In the genomic region with DNA sequence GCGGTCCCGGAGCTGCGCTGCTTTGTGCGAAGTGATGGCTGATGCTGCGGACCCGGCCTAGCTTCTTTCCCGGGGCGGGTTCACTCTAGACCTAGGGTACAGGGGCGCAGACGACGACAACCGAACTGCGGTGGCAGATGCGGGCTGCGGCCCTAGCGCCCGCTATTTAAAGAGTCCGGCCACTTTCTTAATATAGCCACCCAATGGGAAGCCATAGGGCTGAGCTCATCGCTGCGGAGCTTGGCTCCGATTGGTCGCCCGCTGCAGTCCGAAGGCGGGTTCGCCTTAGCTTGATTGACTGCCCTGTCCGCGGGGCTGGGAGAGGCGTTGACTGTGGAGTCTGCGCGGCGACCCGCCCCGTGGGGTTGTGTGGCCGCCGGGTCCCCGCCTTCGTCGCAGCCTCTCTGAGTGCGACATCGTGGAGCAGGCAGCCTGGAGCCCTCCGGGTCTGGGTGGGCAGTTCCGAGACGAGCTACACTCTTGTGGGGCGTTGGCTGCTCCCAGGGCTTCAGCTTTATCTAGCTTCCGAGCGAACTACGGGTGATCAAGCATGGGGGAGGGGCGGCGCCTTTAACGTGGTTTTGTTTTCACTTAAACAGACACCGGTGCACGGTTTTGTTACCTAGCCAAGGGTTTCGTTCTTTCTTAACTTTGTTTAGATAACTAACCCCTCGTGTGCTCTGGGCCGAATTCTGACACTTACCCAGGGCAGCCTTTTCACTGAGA, we compare ENCODE assay signal across 7 mouse cellular contexts. TPM values are rescaled to one million over a fixed set of nuclear protein-coding genes. Genes with fewer than 3 reads are reported as not detected.
A peak's percentile ranks its signal among the peaks of the same experiment; 100 is the strongest.
DNase-seq lines count a peak whose midpoint lies in the region; ATAC-seq lines count a peak whose summit lies in the region.

Gene Rhob, minus strand, starts transcription at position 139 of the 726 bp plus-strand sequence.

- H3K4me3 ChIP-seq in embryonic facial prominence, embryonic 11.5 days (ENCODE audit: low read depth, low read length) = peak within 1 kb of the TSS; percentile 84
- peak within 1 kb of the TSS; percentile 78 for H3K4me3 ChIP-seq in limb, embryonic 11.5 days (ENCODE audit: low read depth, low read length)
- peak within 1 kb of the TSS; percentile 91 for H3K4me3 ChIP-seq in midbrain, embryonic 14.5 days (replicated peaks; ENCODE audit: low read depth, low read length)

- peak; percentile 98 for DNase-seq in adrenal gland, postnatal 14 days
- DNase-seq in embryonic facial prominence, embryonic 11.5 days (ENCODE audit: low spot score) = peak; percentile 97
- DNase-seq in heart, adult 11 months = peak; percentile 100
- peak; percentile 96 for DNase-seq in kidney, adult 18-20 months
- DNase-seq in limb, embryonic 11.5 days (ENCODE audit: low spot score) = peak; percentile 94
- DNase-seq in midbrain, embryonic 14.5 days = peak; percentile 98
- peak; percentile 86 to 89 for DNase-seq in spleen, adult 18-20 months

- H3K36me3 ChIP-seq in embryonic facial prominence, embryonic 11.5 days (replicated peaks; ENCODE audit: control insufficient read depth, insufficient read depth, low read depth, low read length) = no peaks in the 10 kb centered on the region
- no peaks in the 10 kb centered on the region for H3K36me3 ChIP-seq in limb, embryonic 11.5 days (ENCODE audit: control insufficient read depth, insufficient read depth, low read length)
- no peaks in the 10 kb centered on the region for H3K36me3 ChIP-seq in midbrain, embryonic 14.5 days (ENCODE audit: control insufficient read depth, insufficient read depth, low read length)

- H3K4me1 ChIP-seq in embryonic facial prominence, embryonic 11.5 days (ENCODE audit: control insufficient read depth, insufficient read depth, low read length) = no peaks in the 10 kb centered on the region
- peaks cover 23% of the 10 kb centered on the region for H3K4me1 ChIP-seq in limb, embryonic 11.5 days (ENCODE audit: control insufficient read depth, insufficient read depth, low read length)
- H3K4me1 ChIP-seq in midbrain, embryonic 14.5 days (ENCODE audit: control insufficient read depth, insufficient read depth, low read length) = peaks cover 30% of the 10 kb centered on the region

- H3K9me3 ChIP-seq in embryonic facial prominence, embryonic 11.5 days (replicated peaks; ENCODE audit: control insufficient read depth, low read length) = no peaks in the 10 kb centered on the region
- H3K9me3 ChIP-seq in limb, embryonic 11.5 days (ENCODE audit: control insufficient read depth, low read length) = no peaks in the 10 kb centered on the region
- H3K9me3 ChIP-seq in midbrain, embryonic 14.5 days (ENCODE audit: control insufficient read depth, low read length) = no peaks in the 10 kb centered on the region

- H3K27ac ChIP-seq in embryonic facial prominence, embryonic 11.5 days (replicated peaks; ENCODE audit: low read depth, low read length) = peak within 1 kb of the TSS; percentile 96
- H3K27ac ChIP-seq in limb, embryonic 11.5 days (replicated peaks; ENCODE audit: low read depth, low read length) = peak within 1 kb of the TSS; percentile 96
- peak within 1 kb of the TSS; percentile 100 for H3K27ac ChIP-seq in midbrain, embryonic 14.5 days (replicated peaks; ENCODE audit: low read depth, low read length)

- ATAC-seq in embryonic facial prominence, embryonic 11.5 days (replicated peaks; ENCODE audit: insufficient number of reproducible peaks, low FRiP score, low TSS enrichment, low read depth) = peak; percentile 98
- peak; percentile 97 for ATAC-seq in limb, embryonic 11.5 days (ENCODE audit: insufficient number of reproducible peaks, low FRiP score, low TSS enrichment, low read depth)
- peak; percentile 97 for ATAC-seq in midbrain, embryonic 14.5 days (ENCODE audit: low FRiP score, low TSS enrichment)

- peak within 1 kb of the TSS; percentile 97 for H3K9ac ChIP-seq in embryonic facial prominence, embryonic 11.5 days (replicated peaks; ENCODE audit: low read length)
- peak within 1 kb of the TSS; percentile 90 for H3K9ac ChIP-seq in limb, embryonic 11.5 days (ENCODE audit: low read length)
- H3K9ac ChIP-seq in midbrain, embryonic 14.5 days (replicated peaks; ENCODE audit: low read length) = peak within 1 kb of the TSS; percentile 99

- H3K27me3 ChIP-seq in embryonic facial prominence, embryonic 11.5 days (ENCODE audit: control insufficient read depth, insufficient read depth, low read length) = no peaks in the 10 kb centered on the region
- no peaks in the 10 kb centered on the region for H3K27me3 ChIP-seq in limb, embryonic 11.5 days (ENCODE audit: control insufficient read depth, insufficient read depth, low read length)
- no peaks in the 10 kb centered on the region for H3K27me3 ChIP-seq in midbrain, embryonic 14.5 days (ENCODE audit: control insufficient read depth, insufficient read depth, low read length)

- peak within 1 kb of the TSS; percentile 93 for H3K4me2 ChIP-seq in embryonic facial prominence, embryonic 11.5 days (ENCODE audit: low read depth, low read length)
- peak within 1 kb of the TSS; percentile 95 for H3K4me2 ChIP-seq in limb, embryonic 11.5 days (ENCODE audit: low read depth, severe bottlenecking)
- H3K4me2 ChIP-seq in midbrain, embryonic 14.5 days (ENCODE audit: low read length) = peak within 1 kb of the TSS; percentile 88

- under 1% methylated on average over 55 of the region's 56 CpGs for WGBS in embryonic facial prominence, embryonic 11.5 days
- under 1% methylated on average over 56 of the region's 56 CpGs for WGBS in limb, embryonic 11.5 days
- under 1% methylated on average over 56 of the region's 56 CpGs for WGBS in midbrain, embryonic 14.5 days

RNA-seq across cellular contexts. Expression of gene Rhob, which starts in this region (rescaled TPM):
- total RNA-seq in adrenal gland, postnatal 14 days (2021) = 201 and 234 TPM in 2 replicates
- polyA plus RNA-seq in embryonic facial prominence, embryonic 11.5 days (2014; fragmentation: Nextera tagmentation; extraction: Ambion mirVana) = 45.3 and 51.3 TPM in 2 replicates
- polyA plus RNA-seq in limb, embryonic 11.5 days (2014; fragmentation: Nextera tagmentation; extraction: Ambion mirVana) = 27.6 and 28.7 TPM in 2 replicates
- 111 and 116 TPM in 2 replicates for polyA plus RNA-seq in midbrain, embryonic 14.5 days (2014; fragmentation: Nextera tagmentation; extraction: Ambion mirVana)

Comparison
In these comparisons a context has a peak if more than half of its experiments do, and no peak if none do; other contexts are left out.
1. Peak in every context shown above with its lines: DNase-seq, ATAC-seq, H3K4me3 ChIP-seq and H3K27ac ChIP-seq.